Mouse (Mus musculus) stomach, postnatal 0 days (tissue): ENCODE results near the gene Glt28d2. TPM values are rescaled to one million over a fixed set of nuclear protein-coding genes. Genes with fewer than 3 reads are reported as not detected.

Source experiments
- ATAC-seq: fragments of 200-750 bp; cut with Nextera tagmentation; 2 replicates; pipeline ENCODE4 v1.8.0; 2017; ENCODE audit not compliant: low FRiP score, low TSS enrichment
- DNase-seq: peaks from one replicate; pipeline ENCODE4 v3.0.0-alpha.2; 2016; ENCODE audit warnings: low spot score
- H3K27ac ChIP-seq: fragments of 300-500 bp; sonication (generic); replicated peaks from 2 replicates; pipeline ENCODE4 v1.5.1; 2014; ENCODE audit warnings: mild to moderate bottlenecking, control low read depth
- H3K27me3 ChIP-seq: fragments of 300-500 bp; sonication (generic); 2 replicates; pipeline ENCODE4 v1.6.1; 2014; ENCODE audit warnings: low read length; ENCODE audit not compliant: control insufficient read depth, insufficient read depth
- H3K36me3 ChIP-seq: fragments of 300-500 bp; sonication (generic); 2 replicates; pipeline ENCODE4 v1.6.1; 2014; ENCODE audit warnings: low read length, mixed read lengths; ENCODE audit not compliant: control insufficient read depth, insufficient read depth
- H3K4me1 ChIP-seq: fragments of 300-500 bp; sonication (generic); replicated peaks from 2 replicates; pipeline ENCODE4 v1.6.1; 2014; ENCODE audit warnings: antibody characterized with exemption; ENCODE audit not compliant: control insufficient read depth, insufficient read depth
- H3K4me2 ChIP-seq: fragments of 300-500 bp; sonication (generic); replicated peaks from 2 replicates; pipeline ENCODE4 v1.6.1; 2014; ENCODE audit warnings: low read depth, mild to moderate bottlenecking, control low read depth, moderate library complexity
- H3K4me3 ChIP-seq: fragments of 300-500 bp; sonication (generic); 2 replicates; pipeline ENCODE4 v1.5.1; 2014; ENCODE audit warnings: low read depth, low read length, control low read depth
- H3K9ac ChIP-seq: fragments of 300-500 bp; sonication (generic); 2 replicates; pipeline ENCODE4 v1.6.1; 2014; ENCODE audit warnings: mild to moderate bottlenecking, low read length, control low read depth, mixed read lengths
- H3K9me3 ChIP-seq: fragments of 300-500 bp; sonication (generic); 2 replicates; pipeline ENCODE4 v1.6.1; 2016; ENCODE audit warnings: low read length; ENCODE audit not compliant: control insufficient read depth
- CTCF ChIP-seq: IDR thresholded peaks from 2 replicates; pipeline ENCODE4 v1.5.1; 2016; ENCODE audit warnings: antibody characterized with exemption, low read depth, mild to moderate bottlenecking, moderate library complexity
- EP300 ChIP-seq: optimal IDR thresholded peaks from 2 replicates; pipeline ENCODE3; 2016; ENCODE audit warnings: antibody characterized with exemption
- WGBS: fragments of 180-500 bp; shearing (Covaris S2); extraction: QIAGEN DNeasy Blood & Tissue Kit; methylation state at CpG from one replicate; pipeline ENCODE4 v1.1.7; 2014; 5-methylcytosine and 5-hydroxymethylcytosine counted together
- polyA plus RNA-seq: library from polyadenylated mRNA; unstranded; fragments of >200 nt; fragmentation: Nextera tagmentation; extraction: Ambion mirVana; gene quantifications from 2 replicates; pipeline ENCODE4 v1.2.1, GENCODE M21; 2015

Glt28d2 gene
- polyA plus RNA-seq, 1 experiment from 2014 or later, result 6.5 TPM

GRCm38 (mm10) chr3:85842881-85843218 is 44.5 kb downstream of the Glt28d2 start:
- Histone ChIP-seq H3K27ac (peak overlapping the region; percentile 78; the same call in 1 of the 2 replicates), H3K9me3 (no peaks in the 10 kb centered on the region), H3K4me1 (0 out of 2 replicates have a peak, but pooled peaks cover 3% of the 10 kb centered on the region), H3K9ac (no peak overlapping the region), H3K36me3 (no peaks in the 10 kb centered on the region), H3K27me3 (no peaks in the 10 kb centered on the region), H3K4me3 (no peak overlapping the region), H3K4me2 (no peak overlapping the region)
- no peak for ATAC-seq
- TF ChIP-seq CTCF (no peak), EP300 (no peak)
- DNase-seq, result peak; percentile 50

- H3K27ac ChIP-seq, result peak overlapping the region; percentile 78
- H3K9me3 ChIP-seq, result no peaks in the 10 kb centered on the region
- TF ChIP-seq CTCF (no peak), EP300 (no peak)
- peak; percentile 24 for DNase-seq
- no peaks in the 10 kb centered on the region for H3K36me3 ChIP-seq
- H3K9ac ChIP-seq, result 0 out of 2 replicates have a peak overlapping the region, but pooled peaks have one; percentile 18
- peak overlapping the region; percentile 27 for H3K4me2 ChIP-seq
- WGBS, result 19% methylated on average over 9 of the region's 9 CpGs
- no peak; the same call in 1 of the 2 replicates for ATAC-seq
- H3K4me1 ChIP-seq, result 0 out of 2 replicates have a peak, but pooled peaks cover 3% of the 10 kb centered on the region
- no peak overlapping the region for H3K4me3 ChIP-seq
- H3K27me3 ChIP-seq, result no peaks in the 10 kb centered on the region
These were observed 45.0 kb downstream of the Glt28d2 start for GRCm38 (mm10) chr3:85842177-85842880.

GRCm38 (mm10) chr3:85841454-85842176 is 45.7 kb downstream of the Glt28d2 start:
- Histone ChIP-seq H3K4me1 (0 out of 2 replicates have a peak, but pooled peaks cover 3% of the 10 kb centered on the region), H3K9ac (no peak overlapping the region), H3K9me3 (no peaks in the 10 kb centered on the region), H3K4me2 (no peak overlapping the region), H3K4me3 (no peak overlapping the region), H3K27ac (peak overlapping the region; percentile 8; the same call in 1 of the 2 replicates), H3K27me3 (no peaks in the 10 kb centered on the region), H3K36me3 (no peaks in the 10 kb centered on the region)
- TF ChIP-seq CTCF (no peak), EP300 (no peak)
- ATAC-seq (no peak), DNase-seq (no peak)
- WGBS, result 14% methylated on average over 2 of the region's 2 CpGs

- no peak overlapping the region for H3K4me3 ChIP-seq
- no peak overlapping the region for H3K27ac ChIP-seq
- no peak overlapping the region for H3K9ac ChIP-seq
- TF ChIP-seq CTCF (no peak), EP300 (no peak)
- H3K36me3 ChIP-seq, result no peaks in the 10 kb centered on the region
- no peak overlapping the region for H3K4me2 ChIP-seq
- no peaks in the 10 kb centered on the region for H3K27me3 ChIP-seq
- WGBS, result 62% methylated on average over 1 of the region's 1 CpGs
- DNase-seq (no peak), ATAC-seq (no peak)
- H3K4me1 ChIP-seq, result no peaks in the 10 kb centered on the region
- no peaks in the 10 kb centered on the region for H3K9me3 ChIP-seq
These were observed 53.7 kb downstream of the Glt28d2 start for GRCm38 (mm10) chr3:85833627-85834026.

- Histone ChIP-seq H3K36me3 (no peaks in the 10 kb centered on the region), H3K9ac (no peak overlapping the region), H3K4me3 (no peak overlapping the region), H3K9me3 (no peaks in the 10 kb centered on the region), H3K4me2 (no peak overlapping the region), H3K27ac (no peak overlapping the region), H3K4me1 (no peaks in the 10 kb centered on the region), H3K27me3 (no peaks in the 10 kb centered on the region)
- WGBS, result 57% methylated on average over 10 of the region's 10 CpGs
- ATAC-seq (no peak), DNase-seq (no peak)
- TF ChIP-seq CTCF (no peak), EP300 (no peak)
These were observed 54.7 kb downstream of the Glt28d2 start for GRCm38 (mm10) chr3:85832490-85833155.

GRCm38 (mm10) chr3:85831785-85832184 is 55.5 kb downstream of the Glt28d2 start:
- Histone ChIP-seq H3K4me3 (no peak overlapping the region), H3K27me3 (no peaks in the 10 kb centered on the region), H3K4me1 (no peaks in the 10 kb centered on the region), H3K27ac (no peak overlapping the region), H3K9ac (no peak overlapping the region), H3K4me2 (no peak overlapping the region), H3K36me3 (no peaks in the 10 kb centered on the region), H3K9me3 (no peaks in the 10 kb centered on the region)
- TF ChIP-seq CTCF (no peak), EP300 (no peak)
- WGBS, result 57% methylated on average over 1 of the region's 1 CpGs
- DNase-seq (no peak), ATAC-seq (no peak)
